Mouse (Mus musculus) thymus, adult 2 months (tissue): ENCODE measurements at regions not wholly inside any gene's neighbourhood (a gene's known extent, or its start where the extent isn't known, plus 50 kb on each side); places are given as distances from the start of the nearest gene placed in this dataset.

Experiments used
- CTCF ChIP-seq: fragments of 200-500 bp; IDR thresholded peaks from 2 replicates; pipeline ENCODE4 v1.5.1; 2012; ENCODE audit warnings: mild to moderate bottlenecking, control low read depth, low read length, moderate library complexity, borderline replicate concordance; ENCODE audit not compliant: control insufficient read depth, poor library complexity, insufficient read depth; ENCODE audit errors: extremely low read depth
- POLR2A ChIP-seq: fragments of 200-500 bp; IDR thresholded peaks from 2 replicates; pipeline ENCODE4 v1.6.1; 2012; ENCODE audit warnings: mild to moderate bottlenecking, low read length, control low read depth, moderate library complexity; ENCODE audit not compliant: control insufficient read depth, poor library complexity, insufficient read depth; ENCODE audit errors: extremely low read depth

- TF ChIP-seq POLR2A (no peak), CTCF (no peak)
Measured at GRCm38 (mm10) chr3:57919390-57920089, 71.7 kb upstream of the Pfn2 start.
